Mouse (Mus musculus) kidney, adult 2 months (tissue): ENCODE measurements at regions not wholly inside any gene's neighbourhood (a gene's known extent, or its start where the extent isn't known, plus 50 kb on each side); places are given as distances from the start of the nearest gene placed in this dataset.

Experiments
- CTCF ChIP-seq: fragments of 200-500 bp; conservative IDR thresholded peaks from 2 replicates; pipeline ENCODE4 v1.5.1; 2011; ENCODE audit warnings: low read depth, mild to moderate bottlenecking, control low read depth, low read length, moderate library complexity, mixed read lengths; ENCODE audit not compliant: insufficient read depth, insufficient read length
- POLR2A ChIP-seq: fragments of 200-500 bp; IDR thresholded peaks from one replicate; pipeline ENCODE4 v1.6.1; 2011; ENCODE audit warnings: low read depth, low read length, control low read depth

- TF ChIP-seq CTCF: no peak
- no peak for TF ChIP-seq POLR2A
Measured at GRCm38 (mm10) chr16:46331336-46331735, 167.0 kb downstream of the Nectin3 start.
